Mouse (Mus musculus): ENCODE results near the gene Hspa5. TPM values are rescaled to one million over a fixed set of nuclear protein-coding genes. Genes with fewer than 3 reads are reported as not detected.
"Not testable (repeated sequence)": the region's sequence is repeated elsewhere in the genome, so short reads cannot be mapped to it uniquely, and the experiment has no call there.

Gene Hspa5
- total RNA-seq, 2 experiments from 2014 or later: 390 to 403 TPM

GRCm38 (mm10) chr2:34770049-34770448 lies 1.7 kb upstream of the Hspa5 start:
- intact Hi-C loops (cut with DNase I): loop anchor here (2.0 kb wide), 1 partner anchor 15 kb away; the partner anchor contains the start of gene Gapvd1

GRCm38 (mm10) chr2:34770951-34771350 lies 819 bp upstream of the Hspa5 start:
- intact Hi-C loops (cut with DNase I): loop anchor here (2.0 kb wide), 1 partner anchor 16 kb away; the partner anchor contains the start of gene Gapvd1
- DNase-seq: no peak

More at GRCm38 (mm10) chr2:34770049-34770448, 1.7 kb upstream of the Hspa5 start:
- no peak for DNase-seq

GRCm38 (mm10) chr2:34772252-34773235 lies 774 bp downstream of the Hspa5 start:
- intact Hi-C loops (cut with DNase I): no loop called here
- DNase-seq: peak; percentile 62 to 67

- intact Hi-C loops (cut with DNase I): no loop called here
Measured at GRCm38 (mm10) chr2:34773673-34774072, 1.9 kb downstream of the Hspa5 start.

GRCm38 (mm10) chr2:34774493-34774892 lies 2.7 kb downstream of the Hspa5 start:
- intact Hi-C loops (cut with DNase I): no loop called here
- DNase-seq: no peak

More at GRCm38 (mm10) chr2:34773673-34774072, 1.9 kb downstream of the Hspa5 start:
- DNase-seq: no peak

- DNase-seq: no peak
- intact Hi-C loops (cut with DNase I): no loop called here
Measured at GRCm38 (mm10) chr2:34777237-34777868, 5.6 kb downstream of the Hspa5 start.

GRCm38 (mm10) chr2:34783064-34784020 lies 11.6 kb downstream of the Hspa5 start:
- intact Hi-C loops (cut with DNase I): loop anchor here (5.0 to 10.0 kb wide), 2 partner anchors 189 to 321 kb away; partner anchors contain the start of genes AI182371 and Cntrl
- DNase-seq: peak in 1 of 2 experiments; percentile 20

- DNase-seq: peak; percentile 30 to 57
- intact Hi-C loops (cut with DNase I): loop anchor here (5.0 to 10.0 kb wide), 2 partner anchors 188 to 321 kb away; partner anchors contain the start of genes AI182371 and Cntrl
Measured at GRCm38 (mm10) chr2:34784085-34784484, 12.3 kb downstream of the Hspa5 start.

- intact Hi-C loops (cut with DNase I): no loop called here
- no peak for DNase-seq
Measured at GRCm38 (mm10) chr2:34790282-34790681, 18.5 kb downstream of the Hspa5 start.

GRCm38 (mm10) chr2:34792543-34792942 lies 20.8 kb downstream of the Hspa5 start:
- intact Hi-C loops (cut with DNase I); DNase-seq: not testable (repeated sequence)

GRCm38 (mm10) chr2:34794511-34794910 lies 22.7 kb downstream of the Hspa5 start:
- no peak for DNase-seq
- intact Hi-C loops (cut with DNase I): no loop called here

- no peak for DNase-seq
- intact Hi-C loops (cut with DNase I): no loop called here
Measured at GRCm38 (mm10) chr2:34795426-34795825, 23.7 kb downstream of the Hspa5 start.

GRCm38 (mm10) chr2:34799357-34800256 lies 27.8 kb downstream of the Hspa5 start, which contains the start of gene Rabepk:
Gene Rabepk (minus strand): TSS chr2:34799912.
- peak; percentile 87 to 89 for DNase-seq
- intact Hi-C loops (cut with DNase I): no loop called here

- intact Hi-C loops (cut with DNase I): no loop called here
- no peak for DNase-seq
Measured at GRCm38 (mm10) chr2:34800371-34800770, 28.6 kb downstream of the Hspa5 start.

- intact Hi-C loops (cut with DNase I): no loop called here
- DNase-seq: peak; percentile 99
Measured at GRCm38 (mm10) chr2:34801516-34802482, 30.0 kb downstream of the Hspa5 start.

GRCm38 (mm10) chr2:34802565-34803245 lies 30.9 kb downstream of the Hspa5 start:
- peak; percentile 62 to 64 for DNase-seq
- intact Hi-C loops (cut with DNase I): not testable (repeated sequence)

- intact Hi-C loops (cut with DNase I): no loop called here
- DNase-seq: no peak
Measured at GRCm38 (mm10) chr2:34803746-34804145, 32.0 kb downstream of the Hspa5 start.
